Mouse (Mus musculus) 3T3-L1 (cell line): ENCODE measurements at regions not wholly inside any gene's neighbourhood (a gene's known extent, or its start where the extent isn't known, plus 50 kb on each side); places are given as distances from the start of the nearest gene placed in this dataset.

Experiments
- DNase-seq: peaks from one replicate; pipeline ENCODE4 v3.0.0-alpha.2; 2015; ENCODE audit warnings: low read depth, low spot score

DNA sequence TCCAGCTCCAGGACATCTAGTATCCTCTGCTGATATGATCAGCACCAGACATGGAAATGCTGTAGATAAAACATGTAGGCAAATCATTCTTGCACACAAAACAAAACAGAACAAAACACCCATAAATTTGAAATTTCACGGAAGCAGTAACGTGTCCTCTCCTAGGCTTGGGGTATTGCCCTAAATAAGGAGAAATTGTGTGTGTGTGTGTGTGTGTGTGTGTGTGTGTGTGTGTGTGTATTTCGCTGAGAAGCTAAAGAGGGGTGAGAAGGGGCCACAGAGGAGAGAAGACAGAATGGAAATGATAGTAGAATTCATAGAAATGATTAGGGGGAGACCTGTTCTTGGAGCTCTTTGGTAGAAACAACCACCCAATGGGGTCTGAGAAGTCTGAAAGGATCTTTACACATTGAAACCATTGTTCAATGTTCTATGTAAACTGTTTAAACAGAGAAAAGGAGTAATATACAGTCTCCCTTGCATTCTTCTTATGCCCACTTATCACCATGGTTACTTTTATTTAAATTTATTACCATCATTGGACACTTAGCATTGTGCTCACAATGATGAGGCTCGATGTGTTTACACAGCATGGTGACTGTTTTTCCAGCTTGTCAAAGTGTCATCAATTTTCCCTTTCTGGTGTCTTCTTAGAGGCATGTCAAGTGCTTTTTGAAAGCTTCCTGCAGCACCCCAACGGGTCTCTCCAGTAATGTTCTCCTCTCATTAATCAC is 317.3 kb upstream of the 4933412E24Rik start:
- no peak for DNase-seq

DNA sequence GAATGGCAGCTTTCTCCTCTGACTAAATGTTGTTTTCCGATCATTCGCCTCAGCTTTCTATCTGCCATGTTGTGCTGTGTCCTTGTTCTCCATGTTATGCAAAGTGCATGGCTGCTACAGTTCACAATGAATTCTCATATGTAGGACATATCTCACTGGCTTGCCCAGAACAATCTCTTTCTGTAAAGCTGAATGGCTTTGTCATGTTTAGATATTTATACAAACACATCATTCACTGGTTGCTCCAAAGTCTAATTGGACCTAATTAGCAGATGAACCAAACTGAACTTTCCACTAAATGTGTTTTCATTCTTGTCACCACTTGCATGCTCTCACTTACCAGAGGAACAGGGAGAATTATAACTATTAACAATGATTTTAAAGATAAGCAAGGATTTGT is 301.2 kb upstream of the 4933412E24Rik start:
- DNase-seq, result no peak

GRCm38 (mm10) chr15:60315210-60315609 is 298.8 kb upstream of the 4933412E24Rik start:
- DNase-seq, result no peak

DNA sequence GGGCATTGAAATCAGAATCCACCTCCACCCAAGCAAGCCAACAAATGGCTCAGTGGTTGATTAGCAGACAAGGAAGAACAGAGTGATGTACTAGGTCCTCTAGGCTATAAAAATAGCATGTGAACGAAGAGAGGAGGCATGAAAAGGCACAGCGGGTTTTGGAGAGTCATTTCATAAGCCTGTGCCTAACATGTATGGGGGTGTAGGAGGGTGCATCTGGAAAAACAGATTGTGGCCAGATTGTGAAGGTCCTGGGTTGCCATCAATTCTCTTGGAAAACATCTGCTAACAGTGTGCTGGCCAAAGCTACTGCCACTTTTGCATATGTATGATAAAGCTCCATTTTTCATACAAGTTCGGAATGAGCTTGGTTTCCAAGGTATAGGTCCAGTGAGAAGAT is 293.5 kb upstream of the 4933412E24Rik start:
- no peak for DNase-seq

DNA sequence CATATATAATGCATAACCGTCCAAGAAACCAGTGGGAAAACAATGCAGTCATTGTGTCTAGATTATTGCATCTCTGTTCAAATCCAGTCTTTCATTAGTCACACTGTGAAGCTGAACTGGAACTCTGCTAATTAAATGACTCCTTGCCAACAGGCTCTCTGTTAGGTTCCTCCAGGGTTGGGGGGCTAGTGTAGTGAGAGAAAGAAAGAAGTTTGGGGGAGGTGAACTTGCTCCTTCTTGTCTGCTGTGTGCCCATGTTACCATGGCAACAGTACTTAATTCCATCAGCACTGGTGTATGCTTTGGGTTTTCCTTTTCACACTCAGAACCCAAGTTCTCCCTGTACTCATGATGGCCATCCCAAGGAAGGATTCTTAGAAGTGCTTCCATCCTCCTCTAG is 292.6 kb upstream of the 4933412E24Rik start:
- DNase-seq, result no peak

DNA sequence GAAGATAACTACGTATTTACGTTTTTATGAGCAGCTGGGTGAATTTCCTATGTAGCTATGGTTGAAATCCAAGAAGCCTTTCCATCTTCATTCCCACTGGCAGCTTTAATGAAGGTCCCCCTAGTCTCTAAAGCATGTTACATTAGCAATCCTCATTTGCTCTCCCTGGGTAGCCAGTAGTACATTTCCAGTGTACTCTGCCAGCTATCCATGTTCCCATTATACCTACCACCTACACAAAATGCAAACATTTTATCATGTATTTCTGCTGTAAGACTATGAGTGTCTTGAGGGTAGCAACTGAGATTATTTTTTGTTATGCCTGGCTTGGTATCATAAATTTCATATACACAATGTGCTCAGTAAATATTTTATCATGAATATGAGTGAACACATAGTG is 291.7 kb upstream of the 4933412E24Rik start:
- no peak for DNase-seq

DNA sequence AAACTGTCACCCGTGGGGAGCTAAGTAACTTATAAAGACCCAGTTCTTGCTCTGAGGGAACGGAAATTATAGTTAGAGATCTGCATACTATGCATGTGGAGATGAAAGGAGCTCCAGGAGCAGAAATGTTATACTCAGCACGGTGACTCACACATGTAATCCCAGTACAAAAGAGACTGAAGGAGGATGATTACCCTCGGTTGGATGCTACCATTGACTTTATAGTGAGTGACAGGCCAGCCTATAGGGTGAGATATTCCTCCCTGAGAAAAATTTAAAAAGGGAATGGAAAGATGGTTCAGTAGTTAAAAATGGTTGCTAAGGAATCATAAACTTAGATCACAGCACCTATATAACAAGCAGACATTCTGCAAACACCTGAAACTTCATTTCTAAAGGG is 287.1 kb upstream of the 4933412E24Rik start:
- DNase-seq, result no peak

GRCm38 (mm10) chr15:60301939-60302338 is 285.5 kb upstream of the 4933412E24Rik start:
- no peak for DNase-seq

DNA sequence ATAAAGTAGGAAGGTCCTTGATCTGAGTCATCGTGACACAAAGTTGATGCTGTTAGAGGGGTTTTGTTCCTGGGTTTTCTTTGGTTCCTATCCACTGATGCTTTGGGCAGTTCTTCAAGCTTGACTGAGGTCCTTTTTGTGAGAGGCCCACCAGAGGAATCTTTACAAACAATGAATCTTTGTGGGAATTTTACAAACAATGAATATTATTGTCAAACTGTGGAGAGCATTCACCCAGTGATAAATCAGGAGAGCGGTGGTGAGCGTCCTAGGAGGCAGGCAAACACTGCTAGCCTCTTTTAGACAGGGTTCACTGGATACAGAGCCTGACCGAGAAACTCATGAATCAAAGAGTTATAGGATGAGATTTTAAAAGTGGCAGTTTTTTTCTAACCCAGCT is 268.9 kb upstream of the 4933412E24Rik start:
- DNase-seq, result no peak

DNA sequence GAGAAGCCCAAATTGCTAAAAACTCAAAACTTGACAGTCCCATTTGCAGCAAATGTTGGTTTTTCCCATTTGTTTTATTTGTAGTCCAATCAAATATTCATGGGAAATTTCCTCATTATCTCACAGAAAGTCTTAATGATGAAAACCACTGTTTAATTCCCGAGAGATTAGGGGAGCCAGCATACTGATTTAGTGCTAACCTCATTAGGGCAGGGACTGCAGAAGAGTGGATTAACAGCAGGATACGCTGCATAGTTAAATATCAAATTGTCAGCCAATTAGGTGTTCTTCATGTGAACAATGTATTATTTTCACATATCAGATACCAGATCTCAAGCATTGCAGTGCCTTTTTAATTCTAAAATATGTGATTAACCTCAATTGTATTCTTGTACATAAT is 264.0 kb upstream of the 4933412E24Rik start:
- DNase-seq, result no peak

DNA sequence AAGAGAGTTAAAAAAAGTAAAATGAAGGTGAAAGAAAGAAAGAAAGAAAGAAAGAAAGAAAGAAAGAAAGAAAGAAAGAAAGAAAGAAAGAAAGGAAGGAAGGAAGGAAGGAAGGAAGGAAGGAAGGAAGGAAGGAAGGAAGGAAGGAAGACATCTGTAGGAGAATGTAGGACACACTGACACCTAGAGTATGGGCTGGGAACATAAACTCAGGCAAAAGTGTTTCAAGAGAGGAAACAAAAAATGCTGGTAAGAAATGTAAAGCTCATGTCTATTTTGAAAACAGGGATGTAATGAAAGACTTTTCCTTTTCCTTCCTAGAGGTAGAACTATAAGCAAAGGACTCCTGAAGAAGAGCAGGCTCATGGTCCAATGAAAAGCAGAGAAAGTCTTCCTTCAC is 237.2 kb upstream of the 4933412E24Rik start:
- DNase-seq, result peak; percentile 7

DNA sequence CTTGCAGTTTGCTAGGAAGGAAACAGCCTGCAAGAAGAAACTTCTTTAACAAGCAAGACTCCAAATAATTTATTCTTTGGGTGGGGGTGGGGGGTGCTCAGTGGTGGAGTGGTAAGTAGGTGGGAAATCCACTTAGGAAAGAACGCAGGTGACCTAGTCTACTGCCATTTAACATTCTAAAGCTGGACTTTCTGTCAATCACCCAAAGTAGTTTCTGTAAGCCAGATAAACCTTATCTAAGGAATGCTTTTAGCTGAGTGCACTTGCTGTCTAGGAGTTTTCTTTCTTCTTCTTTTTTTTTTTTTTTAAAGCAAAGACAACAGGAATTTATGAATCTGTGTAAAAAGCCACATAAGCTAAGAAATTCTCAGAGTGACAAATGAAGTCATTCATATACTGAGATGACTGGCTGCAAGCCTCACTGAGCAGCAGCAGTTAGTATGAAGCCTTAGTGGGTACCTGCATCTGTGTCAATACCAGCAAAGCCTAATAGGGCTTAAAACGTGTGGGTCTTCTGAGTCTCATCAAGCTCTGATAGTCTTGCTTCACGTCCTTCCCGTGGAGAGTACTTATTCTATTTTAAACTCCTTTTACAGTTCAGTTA is 210.0 kb upstream of the 4933412E24Rik start:
- no peak for DNase-seq

GRCm38 (mm10) chr15:60195070-60195469 is 178.7 kb upstream of the 4933412E24Rik start:
- DNase-seq, result peak; percentile 3

DNA sequence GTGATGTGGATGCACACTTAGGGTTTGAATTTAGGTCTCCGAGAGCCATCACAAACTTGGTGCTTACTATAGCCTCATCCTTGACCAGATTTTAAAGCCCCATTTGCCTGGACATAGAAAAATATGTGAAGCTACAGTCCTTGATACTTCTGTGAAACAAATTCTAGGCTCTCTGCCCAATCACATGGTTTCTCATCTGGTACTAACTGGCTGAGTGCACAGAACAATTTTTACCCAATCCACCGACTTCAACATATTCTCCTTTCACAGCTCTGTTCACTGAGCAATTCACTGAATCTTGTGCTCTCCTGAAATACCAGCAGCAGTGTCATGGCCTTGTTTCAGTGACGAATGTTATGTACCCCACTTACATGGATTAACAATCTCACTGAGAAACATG is 176.7 kb upstream of the 4933412E24Rik start:
- no peak for DNase-seq

DNA sequence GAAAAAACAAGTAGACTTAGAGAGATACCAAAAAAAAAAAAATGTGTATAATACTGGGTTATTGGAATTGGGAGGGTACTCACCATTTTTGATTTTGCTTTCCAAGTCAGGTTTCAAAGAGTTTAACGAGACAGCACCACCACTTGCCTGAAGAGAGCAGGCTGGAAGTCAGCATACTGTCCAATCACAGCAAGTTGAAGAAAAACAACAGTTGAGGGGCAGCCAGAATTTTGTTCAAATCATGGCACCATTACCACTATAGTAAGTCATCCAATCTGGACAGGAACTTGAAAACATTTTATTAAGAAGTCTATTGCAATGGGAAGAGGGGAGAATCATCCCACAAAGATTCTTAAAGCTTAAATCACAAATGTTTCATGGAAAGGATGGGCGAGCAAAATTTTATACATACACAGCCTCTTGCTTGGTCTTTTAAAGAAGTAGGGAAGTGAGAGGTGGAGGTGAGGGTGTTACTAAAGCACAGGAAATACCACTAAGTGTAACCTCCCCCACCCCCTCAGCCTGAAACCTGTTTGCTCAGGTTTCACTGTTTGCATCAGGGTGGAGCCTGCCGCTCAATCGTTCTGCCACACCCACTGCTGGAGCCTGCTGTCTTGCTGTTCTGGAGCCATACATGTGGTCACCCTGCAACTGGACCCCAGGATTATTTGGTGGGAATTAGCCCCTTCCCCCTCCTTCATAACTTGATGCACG is 170.7 kb upstream of the 4933412E24Rik start:
- DNase-seq, result no peak

DNA sequence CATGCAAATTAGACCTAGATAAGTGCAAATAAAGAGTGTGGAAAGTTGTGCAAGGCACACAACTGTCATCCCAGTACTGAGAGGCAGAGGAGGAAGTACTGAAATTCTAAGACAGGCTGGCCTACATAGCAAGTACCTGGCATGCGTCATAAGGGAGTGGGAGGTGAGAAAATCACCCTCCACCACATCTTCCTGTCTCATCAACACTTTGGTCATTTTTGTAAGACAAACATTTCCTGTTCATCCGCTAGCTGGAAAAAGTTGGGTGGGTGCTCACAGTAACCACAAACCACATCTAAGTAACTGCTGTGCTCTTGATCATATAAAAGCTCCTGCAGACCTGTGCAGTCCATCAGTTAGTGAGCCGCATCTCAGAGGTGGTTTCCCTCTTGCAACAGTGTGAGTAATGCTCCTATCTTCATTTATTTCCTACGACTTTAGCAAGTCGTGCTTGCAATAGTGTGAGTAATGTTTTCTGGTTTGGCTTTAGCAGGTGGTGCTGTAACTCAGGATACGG is 125.2 kb upstream of the 4933412E24Rik start:
- no peak for DNase-seq

GRCm38 (mm10) chr15:60136671-60137070 is 120.3 kb upstream of the 4933412E24Rik start:
- no peak for DNase-seq

- DNase-seq, result peak; percentile 8
Observed at GRCm38 (mm10) chr15:60134515-60134914, 118.1 kb upstream of the 4933412E24Rik start.

DNA sequence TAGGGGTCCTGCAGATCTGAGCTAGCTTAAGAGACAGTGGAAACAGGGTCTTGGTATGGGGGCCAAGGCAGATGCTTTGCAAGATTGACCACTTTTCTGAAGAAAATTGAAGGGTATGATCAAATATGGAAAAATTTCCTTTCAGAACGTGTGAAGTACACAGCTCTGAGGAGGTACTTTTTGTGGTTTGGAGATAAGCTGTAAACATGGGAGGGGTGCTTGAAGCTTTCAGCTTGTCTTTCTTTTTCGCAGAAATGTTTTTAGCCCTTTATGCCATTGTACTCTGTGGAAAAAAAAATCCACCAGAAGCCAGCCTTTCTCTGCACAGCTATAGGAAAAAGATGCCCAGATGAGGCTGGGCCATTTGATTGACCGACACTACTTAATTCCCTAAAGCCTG is 116.3 kb upstream of the 4933412E24Rik start:
- no peak for DNase-seq

DNA sequence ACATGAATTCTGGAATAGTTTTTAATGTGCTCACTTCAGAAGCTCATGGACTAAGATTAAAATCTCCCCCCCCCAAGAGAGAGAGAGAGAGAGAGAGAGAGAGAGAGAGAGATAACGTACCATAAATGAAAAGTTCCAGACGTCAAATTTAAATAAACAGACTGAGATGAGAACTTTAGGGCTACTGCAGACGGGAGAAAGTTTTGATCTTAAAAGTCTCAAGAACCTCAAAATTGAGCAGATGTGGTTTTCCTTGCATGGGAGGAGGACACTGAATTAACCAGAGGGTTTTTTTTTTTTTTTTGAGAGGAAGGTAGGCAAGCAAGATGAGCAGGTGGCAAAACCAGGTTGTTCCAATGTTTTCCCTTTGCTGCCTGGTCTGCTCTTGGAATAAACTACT is 108.0 kb upstream of the 4933412E24Rik start:
- no peak for DNase-seq

DNA sequence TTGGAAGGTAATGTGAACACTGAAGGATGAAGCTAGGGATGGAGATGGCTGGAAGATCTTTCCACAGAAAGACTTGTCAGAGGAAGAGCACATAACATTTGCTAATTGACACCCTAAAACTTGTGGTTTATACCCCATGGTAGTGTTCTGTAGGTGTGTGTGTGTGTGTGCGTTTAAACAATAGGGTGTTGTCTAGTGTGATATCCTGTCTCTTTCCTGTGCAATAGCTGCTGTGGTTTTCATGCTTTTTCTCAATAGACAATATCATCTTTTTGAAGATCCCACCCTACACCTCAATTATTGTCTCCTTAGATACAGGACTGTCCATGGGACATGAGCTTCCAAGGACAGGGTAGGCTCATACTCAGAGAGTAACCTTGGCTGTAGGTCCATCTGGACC is 103.5 kb upstream of the 4933412E24Rik start:
- DNase-seq, result no peak

- DNase-seq, result no peak
Observed at GRCm38 (mm10) chr15:60111885-60112284, 95.5 kb upstream of the 4933412E24Rik start.

DNA sequence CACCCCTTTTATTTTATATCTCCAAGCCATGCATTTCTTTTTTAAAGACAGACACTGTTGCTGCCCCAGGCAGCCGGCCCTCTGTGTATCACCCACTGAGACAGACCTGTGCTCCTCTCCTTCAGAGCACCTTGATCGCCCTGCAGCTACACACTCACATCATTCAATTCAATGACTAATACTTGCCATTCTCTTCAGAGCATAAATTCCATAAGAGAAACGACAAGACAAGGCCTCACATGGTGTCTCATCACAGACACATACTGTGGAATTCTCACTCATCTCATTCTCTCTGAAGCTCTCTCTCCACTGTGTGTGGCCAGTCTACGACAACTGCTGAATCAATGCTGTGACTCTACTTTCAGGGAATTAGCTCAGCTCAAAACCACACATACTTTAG is 94.6 kb upstream of the 4933412E24Rik start:
- peak; percentile 10 for DNase-seq
